Mouse (Mus musculus) 3134 (cell line): ENCODE measurements at regions not wholly inside any gene's neighbourhood (a gene's known extent, or its start where the extent isn't known, plus 50 kb on each side); places are given as distances from the start of the nearest gene placed in this dataset.
"Not testable (repeated sequence)": the region's sequence is repeated elsewhere in the genome, so short reads cannot be mapped to it uniquely, and the experiment has no call there.

ENCODE experiments used
- DNase-seq: peaks from one replicate; pipeline ENCODE4 v3.0.0-alpha.2; 2011; ENCODE audit warnings: low spot score; ENCODE audit not compliant: insufficient read length; ENCODE audit errors: extremely low read depth

GRCm38 (mm10) chr2:166516261-166516660 lies 197.4 kb downstream of the Prex1 start:
- DNase-seq, result no peak

GRCm38 (mm10) chr2:166514664-166515063 lies 199.0 kb downstream of the Prex1 start:
- no peak for DNase-seq

DNA sequence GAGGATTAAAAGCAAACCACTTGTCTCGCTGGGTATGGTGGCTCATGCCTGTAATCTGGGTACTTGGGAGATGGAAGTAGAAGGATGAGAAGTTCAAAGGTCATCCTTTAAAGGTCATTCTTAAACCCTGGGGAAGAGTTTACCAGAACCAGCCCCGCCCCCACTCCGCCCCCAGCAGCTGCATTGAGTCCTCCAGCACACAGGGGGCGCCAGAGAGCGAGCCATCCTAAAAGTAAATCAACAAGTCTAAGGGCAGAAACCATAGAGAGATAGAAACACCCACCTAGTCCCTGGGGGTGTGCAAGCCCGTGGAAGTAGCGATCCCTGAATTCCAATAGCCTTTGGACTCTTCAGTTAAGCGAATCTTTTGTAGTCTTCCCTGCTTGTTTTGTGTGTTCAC lies 201.1 kb downstream of the Prex1 start:
- peak; percentile 48 for DNase-seq

DNA sequence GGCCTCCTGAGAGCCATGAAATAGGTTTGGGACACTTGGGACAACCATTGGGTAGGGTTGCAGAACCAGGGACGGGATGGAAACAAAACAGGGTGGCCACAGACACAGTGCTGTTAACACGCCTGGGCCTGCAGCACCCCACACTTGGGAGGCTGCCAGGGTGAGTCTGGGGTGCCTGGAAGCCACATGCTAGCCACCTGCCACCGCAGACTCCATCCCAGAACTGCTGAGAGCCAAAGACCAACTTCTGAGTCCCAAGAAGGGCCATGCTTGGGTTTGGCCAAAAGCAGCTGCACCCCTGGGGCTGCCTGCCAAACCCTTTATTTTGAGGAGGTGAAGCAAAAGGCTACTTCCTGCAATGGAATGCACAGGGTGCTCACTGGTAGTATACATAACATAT lies 202.2 kb downstream of the Prex1 start:
- DNase-seq, result not testable (repeated sequence)

DNA sequence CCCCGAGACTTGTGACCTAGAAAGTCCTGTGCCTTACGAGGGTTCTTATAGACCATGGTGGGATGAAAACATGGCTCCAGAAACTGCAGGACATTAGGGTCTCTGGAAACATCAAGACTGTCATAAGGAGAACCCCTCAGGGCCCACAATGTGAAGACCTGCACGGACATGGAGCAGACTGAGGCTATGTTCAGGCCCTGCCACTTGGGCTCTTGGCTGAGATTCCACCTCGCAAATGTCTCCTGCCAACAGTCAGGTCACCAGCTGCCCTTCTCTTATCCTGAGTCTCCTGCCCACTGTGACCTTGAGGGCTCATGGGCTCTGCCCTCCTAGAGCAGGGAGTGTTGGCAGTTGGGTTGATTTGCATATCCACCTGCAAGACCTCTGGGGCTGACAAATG lies 202.9 kb downstream of the Prex1 start:
- no peak for DNase-seq

GRCm38 (mm10) chr2:166509591-166509990 lies 204.0 kb downstream of the Prex1 start:
- no peak for DNase-seq

GRCm38 (mm10) chr2:166508656-166509420 lies 204.8 kb downstream of the Prex1 start:
- no peak for DNase-seq

DNA sequence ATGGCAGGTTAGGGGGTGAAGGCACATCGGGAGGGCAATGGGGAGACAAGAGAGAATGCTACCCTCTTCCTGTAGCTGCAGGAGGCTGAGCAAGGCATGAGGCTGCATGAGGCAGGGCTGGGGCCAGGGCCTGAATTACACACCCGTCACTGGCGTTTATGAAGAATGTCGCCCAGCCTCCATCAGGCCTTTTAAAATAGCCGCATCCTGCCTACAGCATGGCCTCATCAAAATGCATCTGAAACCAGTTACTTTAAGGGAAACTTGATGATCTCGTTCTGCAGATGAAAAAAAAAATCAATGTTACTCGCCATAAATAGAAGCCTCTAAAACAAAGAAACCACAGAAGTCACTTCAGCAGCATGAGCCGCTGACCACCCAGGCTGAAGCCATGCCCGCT lies 208.3 kb downstream of the Prex1 start:
- DNase-seq, result no peak

DNA sequence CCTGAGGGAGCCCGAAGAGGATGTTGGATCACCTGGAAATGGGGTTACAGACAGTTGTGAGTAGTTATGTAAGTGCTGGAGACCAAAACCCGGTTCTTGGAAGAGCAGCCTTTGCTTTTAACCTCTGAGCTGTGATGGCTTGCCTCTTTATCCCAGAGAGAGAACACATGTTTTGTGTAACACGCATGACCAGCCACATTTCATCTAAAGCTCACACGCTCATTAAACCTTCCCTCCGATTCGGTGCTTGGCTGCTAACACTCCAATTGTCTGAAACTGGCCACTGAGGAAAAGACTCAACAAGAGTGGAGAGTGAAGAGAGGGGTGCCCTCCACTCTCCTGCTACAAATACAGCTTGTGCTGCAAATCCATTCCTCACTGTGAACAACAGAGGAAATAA lies 210.0 kb downstream of the Prex1 start:
- no peak for DNase-seq

DNA sequence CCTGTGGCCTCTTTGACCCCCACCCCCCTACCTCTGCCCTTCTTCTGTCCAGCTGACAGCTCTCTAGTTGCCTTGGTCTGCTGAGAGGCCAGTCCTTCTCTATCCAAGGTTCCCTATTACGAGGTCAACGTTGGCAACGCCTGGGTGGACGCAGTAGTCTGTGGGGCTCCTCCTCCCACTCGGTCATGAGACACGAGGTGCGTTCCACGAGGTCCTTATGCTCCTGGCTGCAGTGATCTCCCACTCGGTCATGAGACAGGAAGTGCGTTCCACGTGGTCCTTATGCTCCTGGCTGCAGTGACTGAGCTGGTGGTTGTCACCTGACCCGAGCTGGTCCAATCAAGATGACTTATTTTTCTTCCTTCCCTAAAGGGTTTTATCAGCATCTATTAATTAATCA lies 220.7 kb downstream of the Prex1 start:
- DNase-seq, result no peak

DNA sequence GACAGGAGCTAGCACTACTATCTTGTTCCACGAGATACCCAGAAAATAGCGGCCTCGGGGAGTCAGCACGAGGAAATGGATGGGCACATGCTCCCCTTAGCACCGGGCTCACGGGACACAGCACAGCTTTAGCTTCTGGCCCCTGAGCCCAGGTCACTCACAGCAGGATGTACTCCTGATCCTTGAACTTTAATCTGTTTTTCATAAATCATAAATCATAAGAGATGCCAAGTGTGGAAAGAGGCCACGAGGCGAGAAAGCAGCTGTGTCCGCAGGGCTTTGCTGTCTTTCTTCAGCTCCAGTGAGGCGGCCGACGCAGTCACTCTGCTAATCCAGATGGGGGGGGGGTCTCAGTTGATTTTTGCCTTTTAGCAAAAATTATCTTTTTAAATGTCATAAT lies 221.2 kb downstream of the Prex1 start:
- DNase-seq, result no peak

DNA sequence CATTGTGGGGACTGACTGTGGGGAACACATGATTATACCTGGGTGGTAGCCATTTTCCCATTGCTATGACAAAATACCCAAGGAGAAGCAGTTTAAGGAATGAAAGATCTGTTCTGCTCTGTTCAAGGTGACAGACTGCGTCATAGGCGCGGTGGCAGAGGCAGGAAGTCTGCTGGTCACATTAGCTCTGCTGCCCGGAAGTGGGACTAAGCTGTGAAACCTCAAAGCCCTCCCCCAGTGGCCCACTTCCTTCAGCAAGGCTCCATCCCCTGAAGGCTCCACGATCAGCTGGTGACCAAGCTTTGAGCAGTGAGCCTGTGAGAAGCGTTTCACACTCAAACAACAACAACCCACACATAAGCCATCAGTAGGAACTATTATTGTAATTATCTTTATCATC lies 221.8 kb downstream of the Prex1 start:
- no peak for DNase-seq

DNA sequence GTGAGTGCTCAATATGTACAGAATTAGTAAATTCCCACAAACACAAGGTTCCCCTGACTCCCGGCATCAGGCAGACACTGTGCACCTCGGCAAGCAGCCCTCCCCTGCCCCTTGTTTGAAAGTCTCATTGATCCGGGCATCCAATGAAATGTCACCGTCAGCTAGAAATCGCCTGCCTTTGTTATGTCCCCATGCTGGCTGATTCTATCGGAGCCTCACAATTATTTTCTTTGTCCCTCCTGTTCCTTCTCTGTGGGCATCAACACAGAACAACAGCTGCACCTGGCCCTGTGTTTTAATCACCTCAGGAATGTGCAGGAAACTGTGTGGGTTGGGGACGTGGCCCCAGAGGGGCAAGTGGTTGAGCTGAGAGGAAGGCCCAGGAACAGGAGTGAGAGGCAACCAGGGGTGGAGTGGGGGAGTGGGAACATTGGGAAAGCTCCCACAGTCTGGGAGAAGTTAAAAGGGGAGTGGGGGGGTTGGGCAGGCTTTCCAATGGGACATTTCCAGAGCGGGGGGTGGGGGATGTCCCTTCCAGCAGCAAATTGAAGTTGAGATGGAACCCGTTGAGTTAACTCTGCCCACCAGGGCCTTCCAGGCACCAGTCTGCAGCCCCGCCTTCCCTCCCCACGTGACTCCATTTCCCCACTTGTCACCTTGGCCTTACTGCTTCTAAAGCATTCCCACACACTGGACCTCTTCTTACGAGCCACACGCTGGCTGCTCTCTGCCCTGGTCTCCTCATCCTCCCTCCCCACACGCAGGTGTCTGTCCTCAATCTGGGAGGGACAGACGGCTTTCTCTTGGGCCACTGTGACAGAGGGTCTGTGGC lies 224.4 kb downstream of the Prex1 start:
- no peak for DNase-seq

- no peak for DNase-seq
These were observed 225.9 kb downstream of the Prex1 start for GRCm38 (mm10) chr2:166487688-166488087.

- no peak for DNase-seq
These were observed 227.8 kb downstream of the Prex1 start for GRCm38 (mm10) chr2:166485788-166486187.

- no peak for DNase-seq
These were observed 228.3 kb downstream of the Prex1 start for GRCm38 (mm10) chr2:166485361-166485760.

DNA sequence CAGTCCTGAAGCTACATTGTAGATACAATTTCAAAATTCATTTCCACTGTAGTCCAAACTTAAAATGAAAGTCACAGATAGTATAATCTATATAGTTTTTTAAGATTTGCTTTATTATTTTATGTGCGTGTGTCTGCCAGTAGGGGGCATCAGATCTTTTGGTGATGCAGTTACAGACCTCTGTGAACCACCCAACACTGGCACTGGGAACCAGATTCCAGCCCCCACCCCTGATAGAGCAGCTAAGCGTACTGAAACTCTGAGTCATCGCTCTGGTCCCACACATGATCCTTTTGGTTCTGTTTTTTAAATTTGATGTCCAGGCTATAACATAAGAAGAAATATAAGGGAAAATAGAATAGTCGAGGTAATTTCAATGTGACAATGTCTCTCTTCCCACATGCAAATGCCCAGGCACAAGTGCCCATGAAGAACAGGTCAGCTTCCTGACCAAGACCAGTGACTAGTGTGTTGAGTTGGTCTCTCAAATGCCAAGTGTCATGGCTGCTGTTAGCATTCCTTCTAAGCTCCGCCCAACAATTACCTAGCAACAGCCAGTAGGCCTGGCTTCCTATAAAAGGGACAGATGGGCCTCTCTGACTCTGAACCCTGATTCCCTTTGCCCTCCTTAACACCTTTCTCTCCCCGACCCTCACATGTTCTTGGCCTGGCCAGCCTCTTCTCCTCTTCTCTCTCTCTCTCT lies 229.9 kb downstream of the Prex1 start:
- no peak for DNase-seq

DNA sequence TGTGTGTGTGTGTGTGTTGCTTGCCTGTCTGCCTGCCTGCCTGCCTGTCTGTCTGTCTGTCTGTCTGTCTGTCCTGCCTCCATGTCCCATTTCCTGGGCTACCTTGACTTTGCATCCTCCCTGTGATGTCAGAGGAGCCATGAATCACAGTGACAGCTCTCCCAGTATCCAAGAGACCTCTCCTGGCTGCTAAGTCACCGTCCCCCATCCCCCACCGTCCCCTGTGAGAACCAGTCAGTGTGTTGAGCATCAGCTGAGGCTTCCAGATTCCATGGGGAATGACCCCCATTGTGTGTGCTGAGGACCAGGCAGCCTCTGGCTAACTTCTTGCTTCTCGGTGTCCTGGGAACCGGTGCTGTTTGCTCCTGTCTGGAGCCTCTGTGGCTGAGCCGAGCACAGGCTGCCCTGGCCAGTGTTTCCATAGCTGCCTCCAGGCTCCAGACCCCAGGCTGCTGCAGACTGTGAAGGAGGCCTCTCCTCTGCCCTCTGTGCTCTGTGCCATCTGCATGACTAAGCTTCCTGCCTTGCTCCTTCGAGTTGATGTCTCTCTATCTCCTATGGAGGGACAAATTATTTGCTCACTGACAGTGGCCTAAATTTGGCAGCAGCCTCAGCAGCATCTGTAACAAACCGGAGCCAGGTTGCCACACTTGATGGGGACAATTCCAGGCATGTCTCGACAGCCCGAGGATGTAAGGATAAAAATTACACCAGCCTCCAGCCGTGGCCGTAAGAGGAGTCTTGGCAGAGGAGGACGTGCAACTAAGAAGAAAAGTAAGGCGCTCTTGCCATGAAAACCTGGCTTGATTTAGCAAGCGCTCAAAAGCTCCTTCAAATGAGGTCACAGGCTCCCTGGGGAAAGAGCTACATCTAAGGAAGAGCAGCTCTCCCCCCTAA lies 230.7 kb downstream of the Prex1 start:
- peak; percentile 47 for DNase-seq

- no peak for DNase-seq
These were observed 231.9 kb downstream of the Prex1 start for GRCm38 (mm10) chr2:166481774-166482173.

DNA sequence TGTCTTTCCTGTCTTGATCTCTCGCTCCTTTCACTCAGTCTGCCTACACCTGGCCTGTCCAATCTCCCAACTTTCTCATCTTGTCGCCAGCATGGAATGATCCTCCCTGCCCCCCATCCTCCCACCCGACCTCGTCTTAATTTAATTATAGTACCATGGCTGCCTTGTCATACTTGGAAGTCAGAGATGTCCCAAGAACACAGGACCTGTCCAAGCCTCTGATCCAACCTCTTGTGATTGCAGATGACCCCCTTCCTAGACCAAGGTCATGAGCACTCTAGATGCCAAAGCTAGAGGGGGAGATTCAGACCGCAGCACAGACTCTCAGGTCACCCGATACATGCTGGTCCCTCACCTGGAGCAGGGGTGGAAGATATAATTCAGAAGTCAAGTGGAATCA lies 232.3 kb downstream of the Prex1 start:
- no peak for DNase-seq
